Mouse (Mus musculus) liver, embryonic 16.5 days (tissue): ENCODE data around the gene Hps5. TPM values are rescaled to one million over a fixed set of nuclear protein-coding genes. Genes with fewer than 3 reads are reported as not detected.

Experiments used
- ATAC-seq: fragments of 200-750 bp; cut with Nextera tagmentation; 2 replicates; pipeline ENCODE4 v1.8.0; 2017; ENCODE audit warnings: low read depth, mild to moderate bottlenecking, moderate number of reproducible peaks, moderate library complexity
- H3K27ac ChIP-seq: fragments of 300-500 bp; sonication (generic); 2 replicates; pipeline ENCODE4 v1.5.1; 2014; ENCODE audit warnings: mild to moderate bottlenecking, low read length
- H3K27me3 ChIP-seq: fragments of 300-500 bp; sonication (generic); 2 replicates; pipeline ENCODE4 v1.6.1; 2014; ENCODE audit warnings: low read depth, low read length, mixed read lengths; ENCODE audit not compliant: control insufficient read depth, insufficient read depth
- H3K36me3 ChIP-seq: fragments of 300-500 bp; sonication (generic); 2 replicates; pipeline ENCODE4 v1.6.1; 2014; ENCODE audit warnings: mild to moderate bottlenecking; ENCODE audit not compliant: control insufficient read depth, insufficient read depth
- H3K4me1 ChIP-seq: fragments of 300-500 bp; sonication (generic); 2 replicates; pipeline ENCODE4 v1.6.1; 2014; ENCODE audit warnings: low read depth, low read length, mixed read lengths; ENCODE audit not compliant: control insufficient read depth
- H3K4me2 ChIP-seq: fragments of 300-500 bp; sonication (generic); 2 replicates; pipeline ENCODE4 v1.6.1; 2014; ENCODE audit warnings: low read depth, low read length, mixed read lengths
- H3K4me3 ChIP-seq: fragments of 300-500 bp; sonication (generic); 2 replicates; pipeline ENCODE4 v1.5.1; 2014; ENCODE audit warnings: low read depth, mild to moderate bottlenecking, low read length
- H3K9ac ChIP-seq: fragments of 300-500 bp; sonication (generic); 2 replicates; pipeline ENCODE4 v1.6.1; 2014; ENCODE audit warnings: low read depth, low read length
- H3K9me3 ChIP-seq: fragments of 300-500 bp; sonication (generic); replicated peaks from 2 replicates; pipeline ENCODE4 v1.6.1; 2016; ENCODE audit warnings: low read length; ENCODE audit not compliant: control insufficient read depth
- WGBS: fragments of 180-500 bp; shearing (Covaris S2); extraction: QIAGEN DNeasy Blood & Tissue Kit; methylation state at CpG from one replicate; pipeline ENCODE4 v1.1.7; 2014; ENCODE audit not compliant: insufficient replicate concordance; 5-methylcytosine and 5-hydroxymethylcytosine counted together
- polyA plus RNA-seq: library from polyadenylated mRNA; unstranded; fragments of >200 nt; fragmentation: Nextera tagmentation; extraction: Ambion mirVana; gene quantifications from 2 replicates; pipeline ENCODE4 v1.2.1, GENCODE M21; 2015

Gene Hps5
- polyA plus RNA-seq, 1 experiment from 2014 or later, result 7.4 TPM

- no peaks in the 10 kb centered on the region for H3K9me3 ChIP-seq
- no peaks in the 10 kb centered on the region; the same call in 1 of the 2 replicates for H3K4me1 ChIP-seq
- H3K4me2 ChIP-seq, result peak within 1 kb of the TSS; percentile 22
- peak within 1 kb of the TSS; percentile 41; the same call in 1 of the 2 replicates for H3K27ac ChIP-seq
- WGBS, result 54% methylated on average over 4 of the region's 4 CpGs
- peak; percentile 75 for ATAC-seq
- no peaks in the 10 kb centered on the region for H3K36me3 ChIP-seq
- peak within 1 kb of the TSS; percentile 44 for H3K4me3 ChIP-seq
- peak within 1 kb of the TSS; percentile 40 for H3K9ac ChIP-seq
- H3K27me3 ChIP-seq, result no peaks in the 10 kb centered on the region
These were observed 63.4 kb downstream of the Hps5 start, which contains the start of gene Saa4 for GRCm38 (mm10) chr7:46732458-46732857. Gene Saa4 (minus strand): TSS chr7:46732603.

DNA sequence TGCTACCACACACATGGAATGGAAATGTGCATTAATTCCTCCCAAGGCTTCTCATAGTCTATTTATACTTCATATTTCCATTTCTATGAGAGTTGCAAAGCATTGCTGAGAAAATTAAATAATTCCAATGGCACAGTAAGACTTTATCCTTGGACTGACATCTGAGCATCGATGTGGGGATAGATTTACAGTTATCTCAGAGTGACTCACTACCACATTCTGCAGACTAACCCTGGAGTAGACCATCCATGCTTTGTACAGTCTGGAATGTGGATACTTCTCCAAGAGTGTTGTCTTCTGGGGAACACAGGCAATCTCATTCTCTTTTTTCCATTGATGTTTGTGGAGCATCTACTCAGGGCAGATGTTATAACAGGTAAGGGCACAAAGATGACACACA, 68.3 kb downstream of the Hps5 start:
- no peaks in the 10 kb centered on the region for H3K9me3 ChIP-seq
- H3K4me3 ChIP-seq, result no peak overlapping the region
- H3K27me3 ChIP-seq, result no peaks in the 10 kb centered on the region
- no peak overlapping the region for H3K27ac ChIP-seq
- no peak for ATAC-seq
- peaks cover 5% of the 10 kb centered on the region for H3K4me1 ChIP-seq
- WGBS, result 57% methylated on average over 1 of the region's 1 CpGs
- no peak overlapping the region for H3K9ac ChIP-seq
- H3K36me3 ChIP-seq, result no peaks in the 10 kb centered on the region
- no peak overlapping the region for H3K4me2 ChIP-seq

DNA sequence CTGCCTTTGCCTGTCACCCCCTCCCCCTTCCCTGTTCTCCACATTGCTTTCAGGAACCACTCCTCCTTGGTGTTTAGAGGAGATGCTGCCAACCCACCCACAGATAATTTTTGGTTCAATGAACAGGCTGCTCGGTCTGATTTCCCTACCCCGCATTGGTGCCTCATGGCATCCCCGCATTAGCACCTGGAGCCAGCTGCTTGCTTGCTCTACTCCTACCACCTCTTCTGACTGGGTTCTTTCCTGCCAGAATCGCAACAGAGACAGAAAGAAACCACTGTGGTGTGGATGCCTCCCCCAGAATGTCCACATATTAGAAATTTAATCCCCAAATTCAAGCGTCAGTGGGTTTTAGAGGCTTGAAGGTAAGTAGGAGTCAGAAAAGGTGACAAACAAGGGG, 71.5 kb downstream of the Hps5 start:
- H3K9ac ChIP-seq, result no peak overlapping the region
- ATAC-seq, result no peak
- WGBS, result 55% methylated on average over 5 of the region's 5 CpGs
- H3K4me2 ChIP-seq, result no peak overlapping the region
- no peaks in the 10 kb centered on the region for H3K27me3 ChIP-seq
- no peaks in the 10 kb centered on the region for H3K36me3 ChIP-seq
- H3K27ac ChIP-seq, result no peak overlapping the region; the same call in 1 of the 2 replicates
- no peaks in the 10 kb centered on the region for H3K9me3 ChIP-seq
- no peak overlapping the region for H3K4me3 ChIP-seq
- peaks cover 8% of the 10 kb centered on the region for H3K4me1 ChIP-seq

GRCm38 (mm10) chr7:46723849-46724248, 72.0 kb downstream of the Hps5 start:
- H3K36me3 ChIP-seq, result no peaks in the 10 kb centered on the region
- peaks cover 8% of the 10 kb centered on the region for H3K4me1 ChIP-seq
- peak; percentile 18; the same call in 1 of the 2 replicates for ATAC-seq
- H3K27me3 ChIP-seq, result no peaks in the 10 kb centered on the region
- no peak overlapping the region for H3K4me2 ChIP-seq
- 64% methylated on average over 3 of the region's 3 CpGs for WGBS
- H3K4me3 ChIP-seq, result no peak overlapping the region
- H3K9ac ChIP-seq, result no peak overlapping the region
- H3K27ac ChIP-seq, result no peak overlapping the region
- no peaks in the 10 kb centered on the region for H3K9me3 ChIP-seq

DNA sequence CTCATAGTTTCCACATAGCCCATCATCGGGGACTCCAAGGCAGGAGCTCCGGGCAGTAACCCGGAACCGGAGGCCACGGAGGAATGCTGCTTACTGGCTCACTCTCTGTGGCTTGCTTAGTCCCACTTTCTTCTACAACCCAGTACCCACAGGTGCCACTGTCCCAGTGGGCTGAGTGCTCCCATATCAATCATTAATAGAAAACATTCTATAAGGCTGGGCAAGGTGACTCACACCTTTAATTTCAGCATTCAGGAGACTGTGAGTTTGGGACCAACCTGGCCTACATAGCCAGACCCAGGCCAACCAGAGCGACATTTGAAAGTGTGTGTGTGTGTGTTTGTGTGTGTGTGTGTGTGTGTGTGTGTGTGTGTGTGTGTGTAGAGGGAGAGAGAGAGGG, 72.5 kb downstream of the Hps5 start:
- Histone ChIP-seq H3K9ac (no peak overlapping the region), H3K9me3 (no peaks in the 10 kb centered on the region), H3K36me3 (no peaks in the 10 kb centered on the region), H3K27ac (no peak overlapping the region), H3K4me3 (no peak overlapping the region), H3K4me1 (peaks cover 8% of the 10 kb centered on the region), H3K4me2 (no peak overlapping the region), H3K27me3 (no peaks in the 10 kb centered on the region)
- WGBS, result 90% methylated on average over 6 of the region's 6 CpGs
- no peak for ATAC-seq

DNA sequence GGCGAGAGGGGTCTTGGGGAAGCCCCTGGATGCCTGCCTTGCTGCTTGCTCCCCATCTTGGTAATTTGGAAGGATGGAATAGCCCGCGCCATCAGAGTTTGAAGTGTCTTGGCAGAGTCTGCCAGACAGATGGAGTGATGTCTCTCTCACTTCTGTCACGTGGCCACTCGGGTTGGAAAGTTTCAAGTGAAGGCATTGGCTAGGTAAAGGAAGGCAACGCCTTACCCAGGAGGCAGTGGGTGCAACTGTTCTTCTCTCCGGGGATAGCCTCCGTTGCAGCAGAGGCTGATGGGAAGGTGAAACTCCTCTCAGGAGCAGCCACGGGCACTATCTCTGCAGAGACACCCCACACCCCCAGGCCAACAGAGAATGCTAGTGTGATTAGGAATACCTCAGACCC, 75.4 kb downstream of the Hps5 start:
- 65% methylated on average over 9 of the region's 9 CpGs for WGBS

GRCm38 (mm10) chr7:46719526-46719925, 76.3 kb downstream of the Hps5 start:
- Histone ChIP-seq H3K27me3 (no peaks in the 10 kb centered on the region), H3K27ac (peak overlapping the region; percentile 90), H3K9ac (no peak overlapping the region), H3K9me3 (no peaks in the 10 kb centered on the region), H3K4me3 (no peak overlapping the region), H3K36me3 (no peaks in the 10 kb centered on the region), H3K4me2 (no peak overlapping the region), H3K4me1 (peaks cover 10% of the 10 kb centered on the region)
- ATAC-seq, result peak; percentile 93
- WGBS, result 40% methylated on average over 7 of the region's 7 CpGs

More for the DNA sequence above, 75.4 kb downstream of the Hps5 start:
- Histone ChIP-seq H3K4me1 (peaks cover 8% of the 10 kb centered on the region), H3K4me3 (no peak overlapping the region), H3K9me3 (no peaks in the 10 kb centered on the region), H3K27me3 (no peaks in the 10 kb centered on the region), H3K9ac (no peak overlapping the region; the same call in 1 of the 2 replicates), H3K4me2 (0 out of 2 replicates have a peak overlapping the region, but pooled peaks have one; percentile 6), H3K36me3 (no peaks in the 10 kb centered on the region), H3K27ac (peak overlapping the region; percentile 90)
- no peak for ATAC-seq

DNA sequence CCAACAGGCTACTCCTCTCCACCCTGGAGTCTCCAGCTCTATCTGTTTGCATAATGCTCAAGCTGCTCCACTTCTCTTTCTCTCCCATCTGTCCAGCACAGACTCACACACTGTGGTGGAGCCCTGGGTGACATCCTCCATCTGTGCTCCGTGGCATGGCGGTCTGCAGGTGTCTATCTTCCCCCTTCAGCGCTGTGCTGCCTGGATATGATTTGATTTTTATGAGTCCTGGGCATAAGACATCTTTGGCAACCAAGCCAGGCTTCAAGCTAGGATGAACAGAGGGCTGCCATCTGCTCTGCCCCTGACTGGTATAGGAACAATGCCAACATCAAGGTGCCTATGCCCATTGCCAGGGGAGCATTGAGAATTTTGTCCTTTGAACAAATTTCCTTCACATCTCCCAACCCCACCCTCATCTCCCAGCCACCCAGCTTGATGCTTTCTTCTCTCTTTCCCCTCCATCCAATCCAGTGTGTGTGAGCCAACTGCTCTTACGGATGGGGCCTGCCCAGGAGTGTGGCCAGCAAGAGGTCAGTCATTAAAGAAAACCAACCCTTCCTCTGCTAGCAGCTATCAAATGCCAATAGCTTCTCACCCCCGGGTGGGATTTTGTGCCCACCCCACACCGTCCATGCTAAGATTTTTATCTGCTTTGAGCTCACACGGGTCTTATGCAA, 77.1 kb downstream of the Hps5 start:
- no peak for ATAC-seq
- no peaks in the 10 kb centered on the region for H3K36me3 ChIP-seq
- peaks cover 5% of the 10 kb centered on the region for H3K4me1 ChIP-seq
- no peak overlapping the region for H3K4me3 ChIP-seq
- H3K4me2 ChIP-seq, result no peak overlapping the region
- no peak overlapping the region for H3K9ac ChIP-seq
- peak overlapping the region; percentile 70 for H3K27ac ChIP-seq
- no peaks in the 10 kb centered on the region for H3K27me3 ChIP-seq
- 57% methylated on average over 7 of the region's 7 CpGs for WGBS
- no peaks in the 10 kb centered on the region for H3K9me3 ChIP-seq

DNA sequence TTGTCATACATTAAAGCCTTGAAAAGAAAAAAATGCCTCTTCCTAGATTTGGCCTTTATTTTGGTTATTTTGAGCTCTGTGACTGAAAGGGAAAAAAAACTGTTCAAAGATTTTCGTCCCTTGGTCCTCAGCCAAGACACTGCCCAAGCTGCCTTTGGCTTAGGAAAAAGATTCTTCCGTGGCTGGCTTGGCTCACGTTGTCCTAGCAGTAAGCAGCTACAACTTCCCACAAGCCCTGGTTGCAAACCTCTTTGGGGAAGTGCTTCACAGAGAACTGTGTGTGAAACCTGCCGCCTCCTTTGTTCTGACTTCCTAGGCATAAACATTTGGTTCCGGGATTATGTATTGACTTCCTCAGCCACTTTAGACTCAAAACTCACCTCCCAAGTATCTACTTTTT, 79.0 kb downstream of the Hps5 start:
- Histone ChIP-seq H3K27me3 (no peaks in the 10 kb centered on the region), H3K4me1 (peaks cover 5% of the 10 kb centered on the region), H3K4me2 (no peak overlapping the region), H3K9me3 (no peaks in the 10 kb centered on the region), H3K36me3 (no peaks in the 10 kb centered on the region), H3K4me3 (no peak overlapping the region), H3K9ac (no peak overlapping the region), H3K27ac (no peak overlapping the region)
- 32% methylated on average over 5 of the region's 5 CpGs for WGBS
- no peak for ATAC-seq
